Mouse (Mus musculus) limb, embryonic 11.5 days (tissue): ENCODE data around the gene Hic1. TPM values are rescaled to one million over a fixed set of nuclear protein-coding genes. Genes with fewer than 3 reads are reported as not detected.
"Not testable (repeated sequence)": the region's sequence is repeated elsewhere in the genome, so short reads cannot be mapped to it uniquely, and the experiment has no call there.

Source experiments
- ATAC-seq: fragments of 200-750 bp; cut with Nextera tagmentation; 2 replicates; pipeline ENCODE4 v1.8.0; 2017; ENCODE audit warnings: low read depth; ENCODE audit not compliant: insufficient number of reproducible peaks, low FRiP score, low TSS enrichment
- DNase-seq: peaks from one replicate; pipeline ENCODE4 v3.0.0-alpha.2; 2015; ENCODE audit warnings: low spot score
- H3K27ac ChIP-seq: fragments of 300-500 bp; sonication (generic); replicated peaks from 2 replicates; pipeline ENCODE4 v1.5.1; 2014; ENCODE audit warnings: low read depth, mild to moderate bottlenecking, low read length
- H3K27me3 ChIP-seq: fragments of 300-500 bp; sonication (generic); 2 replicates; pipeline ENCODE4 v1.6.1; 2014; ENCODE audit warnings: mild to moderate bottlenecking, low read length, mixed read lengths; ENCODE audit not compliant: control insufficient read depth, insufficient read depth
- H3K36me3 ChIP-seq: fragments of 300-500 bp; sonication (generic); 2 replicates; pipeline ENCODE4 v1.6.1; 2014; ENCODE audit warnings: mild to moderate bottlenecking, low read length, moderate library complexity, mixed read lengths; ENCODE audit not compliant: control insufficient read depth, insufficient read depth
- H3K4me1 ChIP-seq: fragments of 300-500 bp; sonication (generic); 2 replicates; pipeline ENCODE4 v1.6.1; 2014; ENCODE audit warnings: low read length, mixed read lengths; ENCODE audit not compliant: control insufficient read depth, insufficient read depth
- H3K4me2 ChIP-seq: fragments of 300-500 bp; sonication (generic); 2 replicates; pipeline ENCODE4 v1.6.1; 2014; ENCODE audit warnings: low read depth, mild to moderate bottlenecking, moderate library complexity; ENCODE audit not compliant: severe bottlenecking
- H3K4me3 ChIP-seq: fragments of 300-500 bp; sonication (generic); 2 replicates; pipeline ENCODE4 v1.5.1; 2014; ENCODE audit warnings: low read depth, low read length
- H3K9ac ChIP-seq: fragments of 300-500 bp; sonication (generic); 2 replicates; pipeline ENCODE4 v1.6.1; 2014; ENCODE audit warnings: mild to moderate bottlenecking, low read length
- H3K9me3 ChIP-seq: fragments of 300-500 bp; sonication (generic); 2 replicates; pipeline ENCODE4 v1.6.1; 2016; ENCODE audit warnings: low read length; ENCODE audit not compliant: control insufficient read depth
- WGBS: fragments of 180-500 bp; shearing (Covaris S2); extraction: QIAGEN DNeasy Blood & Tissue Kit; methylation state at CpG from one replicate; pipeline ENCODE4 v1.1.7; 2014; 5-methylcytosine and 5-hydroxymethylcytosine counted together
- polyA plus RNA-seq: library from polyadenylated mRNA; unstranded; fragments of >200 nt; fragmentation: Nextera tagmentation; extraction: Ambion mirVana; gene quantifications from 2 replicates; pipeline ENCODE4 v1.2.1, GENCODE M21; 2014

Gene Hic1
- polyA plus RNA-seq, 1 experiment from 2014 or later, result 4.5 TPM

DNA sequence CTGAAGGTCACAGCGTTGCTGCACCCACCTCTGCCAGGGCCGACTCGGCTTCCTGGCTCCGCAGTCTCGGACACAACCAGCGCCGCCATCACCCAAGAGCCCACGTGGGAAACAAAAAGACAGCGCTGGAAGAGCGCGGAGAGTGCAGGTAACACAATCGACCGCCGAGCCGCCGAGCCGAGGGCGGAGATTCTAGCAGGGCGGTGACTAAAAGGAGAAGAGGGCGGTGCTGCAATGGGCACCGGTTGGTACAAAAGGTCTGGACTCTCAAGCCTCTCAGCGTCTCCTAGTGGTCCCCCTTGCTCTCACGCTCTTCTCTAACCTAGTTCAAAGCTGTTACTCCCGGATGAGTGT, 21.0 kb upstream of the Hic1 start:
- DNase-seq, result peak; percentile 89
- H3K27ac ChIP-seq, result no peak overlapping the region
- H3K9ac ChIP-seq, result peak overlapping the region; percentile 72
- H3K4me2 ChIP-seq, result peak overlapping the region; percentile 91
- H3K27me3 ChIP-seq, result peaks cover 32% of the 10 kb centered on the region
- peak; percentile 70 for ATAC-seq
- peaks cover 29% of the 10 kb centered on the region for H3K4me1 ChIP-seq
- WGBS, result under 1% methylated on average over 24 of the region's 24 CpGs
- H3K9me3 ChIP-seq, result no peaks in the 10 kb centered on the region
- no peaks in the 10 kb centered on the region for H3K36me3 ChIP-seq
- H3K4me3 ChIP-seq, result peak overlapping the region; percentile 88

DNA sequence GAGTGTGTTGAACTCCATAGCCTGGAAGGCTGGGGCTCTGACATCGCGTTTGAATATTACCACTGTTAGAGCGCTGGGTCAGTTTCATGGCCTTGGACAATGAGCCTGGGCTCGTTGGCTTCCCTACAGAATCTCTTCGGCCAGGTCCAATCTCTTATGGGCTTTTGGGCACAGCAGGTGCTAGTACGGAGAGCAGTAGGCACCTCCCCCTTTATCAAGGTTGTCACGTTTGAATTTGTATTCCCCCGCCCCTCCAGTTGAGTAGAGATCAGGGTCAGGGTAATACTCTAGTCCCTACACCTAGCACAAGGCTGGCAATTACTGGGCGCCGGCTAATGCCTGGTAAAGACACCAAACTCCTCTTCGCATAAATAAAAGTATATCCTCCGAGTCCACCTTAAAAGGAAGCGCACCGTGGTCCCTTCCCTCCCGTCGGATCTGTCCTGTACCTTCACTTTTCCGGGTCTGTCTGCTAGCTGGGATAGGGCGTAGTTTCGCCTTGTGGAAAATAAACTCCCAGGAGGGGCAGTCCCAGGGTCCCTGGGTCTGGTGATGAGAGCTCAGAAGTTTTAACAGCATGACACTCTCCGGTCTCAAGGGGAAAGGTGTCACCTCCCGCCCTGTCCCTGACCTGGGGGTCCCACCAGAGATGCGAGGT, 20.5 kb upstream of the Hic1 start:
- Histone ChIP-seq H3K9ac (peak overlapping the region; percentile 72), H3K27ac (no peak overlapping the region), H3K4me3 (peak overlapping the region; percentile 88), H3K4me2 (peak overlapping the region; percentile 91), H3K9me3 (no peaks in the 10 kb centered on the region), H3K4me1 (peaks cover 29% of the 10 kb centered on the region), H3K27me3 (peaks cover 30% of the 10 kb centered on the region), H3K36me3 (no peaks in the 10 kb centered on the region)
- ATAC-seq, result 0 out of 2 replicates have a peak, but pooled peaks have one; percentile 3
- WGBS, result under 1% methylated on average over 22 of the region's 22 CpGs
- no peak for DNase-seq

DNA sequence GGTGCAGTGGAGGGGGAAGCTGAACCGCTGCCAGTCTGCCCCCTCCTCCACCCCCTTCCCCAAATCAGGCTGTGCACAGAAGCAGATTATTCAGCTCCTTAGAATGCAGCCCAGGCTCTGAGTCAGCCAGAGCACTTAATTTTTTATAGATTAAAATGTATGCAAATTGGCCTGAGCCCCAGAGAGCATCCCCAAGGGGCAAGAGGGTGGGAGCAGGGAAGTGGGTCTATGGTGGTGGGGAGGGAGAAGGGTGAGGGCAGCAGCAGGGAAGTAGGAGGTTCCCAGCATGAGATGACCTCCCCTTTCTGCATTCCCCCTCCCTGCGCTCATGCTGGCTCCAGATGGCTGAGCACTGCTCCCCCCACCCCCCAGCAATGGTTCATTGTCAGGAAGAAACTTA, 15.7 kb upstream of the Hic1 start:
- Histone ChIP-seq H3K9ac (no peak overlapping the region), H3K27ac (no peak overlapping the region), H3K4me2 (no peak overlapping the region), H3K4me3 (no peak overlapping the region), H3K9me3 (no peaks in the 10 kb centered on the region), H3K36me3 (peaks cover 4% of the 10 kb centered on the region; the same call in 1 of the 2 replicates), H3K27me3 (no peaks in the 10 kb centered on the region), H3K4me1 (peaks cover 5% of the 10 kb centered on the region; the same call in 1 of the 2 replicates)
- ATAC-seq (no peak), DNase-seq (no peak)
- 92% methylated on average over 2 of the region's 2 CpGs for WGBS

DNA sequence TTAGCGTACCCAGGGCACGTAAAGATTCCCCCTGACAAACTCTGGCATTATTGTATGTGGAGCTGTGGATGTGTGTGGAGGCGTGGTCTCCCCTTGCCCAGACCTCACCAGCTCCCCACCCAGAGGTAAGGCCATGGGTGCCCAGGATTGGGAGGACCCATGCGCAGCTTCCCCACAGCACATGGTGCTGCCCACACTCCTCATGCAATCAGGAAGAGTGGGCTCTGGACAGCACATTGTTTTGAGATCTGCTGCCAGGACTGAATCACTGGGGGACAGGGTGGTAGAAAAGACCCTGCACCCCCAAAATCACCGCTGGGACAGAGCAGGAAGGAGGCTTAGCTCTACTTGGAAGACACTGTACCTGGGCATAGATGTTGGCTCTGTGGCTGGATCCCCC, 15.3 kb upstream of the Hic1 start:
- Histone ChIP-seq H3K27me3 (no peaks in the 10 kb centered on the region), H3K27ac (no peak overlapping the region), H3K9ac (no peak overlapping the region), H3K4me2 (no peak overlapping the region), H3K4me3 (no peak overlapping the region), H3K9me3 (no peaks in the 10 kb centered on the region), H3K4me1 (peaks cover 2% of the 10 kb centered on the region; the same call in 1 of the 2 replicates), H3K36me3 (peaks cover 4% of the 10 kb centered on the region; the same call in 1 of the 2 replicates)
- no peak for ATAC-seq
- DNase-seq, result no peak
- WGBS, result 85% methylated on average over 5 of the region's 5 CpGs

DNA sequence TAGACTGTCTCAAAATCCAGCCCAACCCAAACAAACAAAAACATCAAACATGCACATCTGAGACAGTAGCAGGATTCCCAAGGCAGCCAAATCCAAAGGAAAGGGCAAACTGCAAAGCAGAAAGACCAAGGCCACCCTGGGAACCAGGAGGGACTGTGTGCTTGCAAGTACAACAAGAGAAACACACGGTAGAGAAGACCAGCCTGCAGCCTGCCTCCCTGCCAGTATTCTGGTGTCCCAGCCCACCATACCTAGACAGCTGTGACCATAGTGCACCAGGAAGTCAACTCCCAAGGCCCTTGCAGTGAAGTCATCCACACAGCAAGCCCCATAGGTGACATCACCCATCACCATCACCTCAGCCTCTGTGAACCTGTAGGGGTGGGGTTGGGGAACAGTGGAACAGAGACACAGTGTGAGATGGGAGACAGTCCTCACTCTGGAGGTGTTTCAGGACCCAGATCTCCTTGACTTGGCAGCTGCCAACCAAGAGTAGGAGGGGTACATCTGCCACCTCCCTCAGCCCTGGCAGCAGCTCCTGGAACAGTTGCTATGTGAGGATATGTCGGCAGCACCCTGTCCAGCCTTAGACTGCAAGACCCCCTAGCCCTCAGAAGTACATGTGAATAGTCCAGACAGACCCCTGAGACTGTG, 14.7 kb upstream of the Hic1 start:
- Histone ChIP-seq H3K36me3 (peaks cover 4% of the 10 kb centered on the region; the same call in 1 of the 2 replicates), H3K9me3 (no peaks in the 10 kb centered on the region), H3K4me1 (0 out of 2 replicates have a peak, but pooled peaks cover 2% of the 10 kb centered on the region), H3K27ac (no peak overlapping the region), H3K4me3 (no peak overlapping the region), H3K4me2 (no peak overlapping the region), H3K27me3 (no peaks in the 10 kb centered on the region), H3K9ac (no peak overlapping the region)
- no peak for DNase-seq
- 91% methylated on average over 2 of the region's 2 CpGs for WGBS
- no peak for ATAC-seq

DNA sequence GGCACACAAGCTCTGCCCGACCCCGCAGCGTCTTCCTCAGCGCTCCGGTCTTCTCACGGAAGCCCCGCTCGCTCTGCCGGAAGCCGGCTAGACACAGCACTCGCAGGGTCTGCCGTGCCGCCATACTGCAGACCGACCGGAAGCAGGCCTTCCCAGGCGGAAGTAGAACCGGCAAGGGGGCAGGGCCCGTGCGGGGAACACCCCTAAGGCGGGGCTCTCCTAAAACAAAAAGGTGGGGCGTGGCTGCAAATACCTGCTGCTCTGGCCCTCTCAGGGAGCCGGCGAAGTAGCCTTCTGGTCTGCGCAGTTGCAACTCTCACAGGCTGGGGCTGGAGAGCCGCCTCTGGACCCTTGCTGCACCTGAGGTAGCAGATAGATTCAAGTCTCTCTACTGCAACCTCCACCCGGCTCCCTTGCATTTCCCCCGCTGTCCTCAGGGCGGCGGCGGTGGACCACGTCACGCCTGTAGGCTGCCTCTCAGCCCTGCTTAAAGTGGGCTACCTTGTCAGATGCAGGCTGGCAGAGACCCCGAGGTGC, 9.4 kb upstream of the Hic1 start, which contains the start of gene Ovca2:
Gene Ovca2, minus strand, starts transcription at position 164 of the 537 bp plus-strand sequence.
- DNase-seq (peak; percentile 95), ATAC-seq (peak; percentile 94)
- peaks cover 6% of the 10 kb centered on the region; the same call in 1 of the 2 replicates for H3K36me3 ChIP-seq
- H3K4me2 ChIP-seq, result peak within 1 kb of the TSS; percentile 92
- H3K9ac ChIP-seq, result peak within 1 kb of the TSS; percentile 55
- peak within 1 kb of the TSS; percentile 54 for H3K4me3 ChIP-seq
- H3K4me1 ChIP-seq, result peaks cover 9% of the 10 kb centered on the region
- peaks cover under 1% of the 10 kb centered on the region; the same call in 1 of the 2 replicates for H3K27me3 ChIP-seq
- no peaks in the 10 kb centered on the region for H3K9me3 ChIP-seq
- WGBS, result under 1% methylated on average over 33 of the region's 33 CpGs
- H3K27ac ChIP-seq, result peak within 1 kb of the TSS; percentile 77

DNA sequence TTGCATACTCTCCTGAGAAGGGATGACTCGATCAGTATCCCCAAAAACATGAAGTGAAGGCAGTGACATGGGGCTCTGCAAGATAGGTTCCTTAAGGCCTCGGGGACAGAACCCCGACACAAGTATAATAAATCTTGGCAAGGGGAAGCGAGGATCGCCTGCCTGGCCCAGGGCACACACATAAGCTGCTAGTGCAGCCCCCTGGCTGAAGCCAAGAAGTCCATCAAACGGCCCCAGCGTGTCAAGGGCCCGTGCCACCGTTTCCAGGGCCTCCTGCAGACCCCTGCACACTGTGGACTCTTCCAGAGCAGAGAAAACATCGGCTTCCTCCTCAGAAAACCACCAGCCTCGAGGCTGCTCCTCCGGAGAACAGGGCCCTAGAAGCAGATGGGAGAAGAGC, 8.7 kb upstream of the Hic1 start:
- 50% methylated on average over 12 of the region's 12 CpGs for WGBS
- H3K4me1 ChIP-seq, result peaks cover 15% of the 10 kb centered on the region
- no peak overlapping the region for H3K27ac ChIP-seq
- peak overlapping the region; percentile 55 for H3K9ac ChIP-seq
- no peaks in the 10 kb centered on the region for H3K9me3 ChIP-seq
- ATAC-seq (no peak), DNase-seq (no peak)
- H3K36me3 ChIP-seq, result peaks cover 4% of the 10 kb centered on the region; the same call in 1 of the 2 replicates
- peaks cover 5% of the 10 kb centered on the region for H3K27me3 ChIP-seq
- peak overlapping the region; percentile 54 for H3K4me3 ChIP-seq
- peak overlapping the region; percentile 92 for H3K4me2 ChIP-seq

DNA sequence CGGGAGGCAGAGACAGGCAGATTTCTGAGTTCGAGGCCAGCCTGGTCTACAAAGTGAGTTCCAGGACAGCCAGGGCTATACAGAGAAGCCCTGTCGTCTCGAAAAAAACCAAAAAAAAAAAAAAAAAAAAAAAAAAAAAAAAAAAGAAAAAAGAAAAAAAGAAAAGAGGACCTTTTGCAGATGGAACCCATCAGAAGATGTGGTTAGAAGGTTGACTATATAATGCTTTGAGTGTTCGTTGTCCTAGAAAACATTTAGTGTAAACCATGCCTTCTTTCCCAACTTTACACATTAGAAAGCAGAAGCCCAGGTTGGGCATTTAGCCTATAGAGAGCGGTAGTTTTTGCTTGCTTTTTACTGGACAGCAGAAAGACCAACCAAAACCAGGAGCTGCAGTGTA, 5.3 kb upstream of the Hic1 start:
- not testable (repeated sequence) for H3K27ac ChIP-seq

More for the DNA sequence above, 5.3 kb upstream of the Hic1 start:
- H3K9ac ChIP-seq, H3K4me2 ChIP-seq, H3K36me3 ChIP-seq, H3K4me3 ChIP-seq, H3K9me3 ChIP-seq, DNase-seq, ATAC-seq: not testable (repeated sequence)
- 68% methylated on average over 6 of the region's 6 CpGs for WGBS
- Histone ChIP-seq H3K27me3 (peaks cover 39% of the 10 kb centered on the region), H3K4me1 (peaks cover 34% of the 10 kb centered on the region)
